Mouse (Mus musculus) lung, postnatal 0 days (tissue): ENCODE measurements around the gene Klhl2. TPM values are rescaled to one million over a fixed set of nuclear protein-coding genes. Genes with fewer than 3 reads are reported as not detected.
A peak's percentile ranks its signal among the peaks of the same experiment; 100 is the strongest.

ENCODE experiments used
- ATAC-seq: fragments of 200-750 bp; cut with Nextera tagmentation; 2 replicates; pipeline ENCODE4 v1.8.0; 2017; ENCODE audit warnings: moderate library complexity
- DNase-seq: peaks from one replicate; pipeline ENCODE4 v3.0.0-alpha.2; 2016; ENCODE audit warnings: low spot score
- H3K27ac ChIP-seq: fragments of 300-500 bp; sonication (generic); 2 replicates; pipeline ENCODE4 v1.5.1; 2014; ENCODE audit warnings: antibody characterized with exemption, mild to moderate bottlenecking, low read length, mixed read lengths
- H3K27me3 ChIP-seq: fragments of 300-500 bp; sonication (generic); replicated peaks from 2 replicates; pipeline ENCODE4 v1.6.1; 2014; ENCODE audit warnings: low read length, mixed read lengths; ENCODE audit not compliant: insufficient read depth
- H3K36me3 ChIP-seq: fragments of 300-500 bp; sonication (generic); 2 replicates; pipeline ENCODE4 v1.6.1; 2014; ENCODE audit warnings: low read length, mixed read lengths; ENCODE audit not compliant: insufficient read depth
- H3K4me1 ChIP-seq: fragments of 300-500 bp; sonication (generic); 2 replicates; pipeline ENCODE4 v1.6.1; 2014; ENCODE audit warnings: antibody characterized with exemption, low read depth, low read length, mixed read lengths; ENCODE audit not compliant: insufficient read depth
- H3K4me2 ChIP-seq: fragments of 300-500 bp; sonication (generic); replicated peaks from 2 replicates; pipeline ENCODE4 v1.6.1; 2014; ENCODE audit warnings: low read depth, mild to moderate bottlenecking, low read length, moderate library complexity, mixed read lengths
- H3K4me3 ChIP-seq: fragments of 300-500 bp; sonication (generic); 2 replicates; pipeline ENCODE4 v1.5.1; 2014; ENCODE audit warnings: low read depth, low read length
- H3K9ac ChIP-seq: fragments of 300-500 bp; sonication (generic); replicated peaks from 2 replicates; pipeline ENCODE4 v1.6.1; 2014; ENCODE audit warnings: low read depth, mild to moderate bottlenecking
- H3K9me3 ChIP-seq: fragments of 300-500 bp; sonication (generic); 2 replicates; pipeline ENCODE4 v1.6.1; 2016; ENCODE audit warnings: low read length, mixed read lengths
- CTCF ChIP-seq: IDR thresholded peaks from 2 replicates; pipeline ENCODE4 v1.5.1; 2016; ENCODE audit warnings: antibody characterized with exemption, mild to moderate bottlenecking
- EP300 ChIP-seq: IDR thresholded peaks from 2 replicates; pipeline ENCODE4 v1.6.1; 2016; ENCODE audit warnings: antibody characterized with exemption, mild to moderate bottlenecking, control low read depth
- WGBS: fragments of 180-500 bp; shearing (Covaris S2); extraction: QIAGEN DNeasy Blood & Tissue Kit; methylation state at CpG from one replicate; pipeline ENCODE4 v1.1.7; 2014; 5-methylcytosine and 5-hydroxymethylcytosine counted together
- polyA plus RNA-seq: library from polyadenylated mRNA; unstranded; fragments of >200 nt; fragmentation: Nextera tagmentation; extraction: Ambion mirVana; gene quantifications from 2 replicates; pipeline ENCODE4 v1.2.1, GENCODE M21; 2015

Gene Klhl2
- polyA plus RNA-seq, 1 experiment from 2014 or later, result 12.6 TPM

- peaks cover 5% of the 10 kb centered on the region; the same call in 1 of the 2 replicates for H3K4me1 ChIP-seq
- no peak for ATAC-seq
- no peaks in the 10 kb centered on the region for H3K9me3 ChIP-seq
- no peak overlapping the region for H3K9ac ChIP-seq
- H3K4me3 ChIP-seq, result no peak overlapping the region
- WGBS, result 55% methylated on average over 4 of the region's 4 CpGs
- no peak for TF ChIP-seq CTCF
- no peak for TF ChIP-seq EP300
- H3K27me3 ChIP-seq, result no peaks in the 10 kb centered on the region
- H3K4me2 ChIP-seq, result no peak overlapping the region
- DNase-seq, result no peak
- H3K27ac ChIP-seq, result no peak overlapping the region; the same call in 1 of the 2 replicates
- no peaks in the 10 kb centered on the region for H3K36me3 ChIP-seq
Measured at GRCm38 (mm10) chr8:64844043-64844481, 5.8 kb downstream of the Klhl2 start.

DNA sequence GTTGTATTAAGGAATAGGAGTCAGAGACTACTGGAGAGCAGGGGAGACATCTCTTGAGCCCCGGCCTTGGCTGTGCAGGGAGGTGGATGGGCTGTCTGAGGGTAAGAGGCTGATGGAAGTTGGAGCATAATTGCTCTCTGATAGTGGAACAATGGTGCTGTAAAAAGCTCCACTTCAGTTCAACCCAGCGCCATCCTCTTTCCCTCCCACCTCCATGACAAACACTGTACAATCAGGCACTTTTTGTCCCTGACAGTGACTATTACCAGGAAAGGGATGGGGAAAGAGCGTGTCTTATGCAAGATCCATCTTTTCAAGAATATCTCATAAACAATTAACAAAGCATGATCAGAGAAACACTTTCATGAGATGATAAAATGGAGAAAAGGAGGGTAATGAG lies 6.6 kb downstream of the Klhl2 start:
- H3K36me3 ChIP-seq, result no peaks in the 10 kb centered on the region
- no peak overlapping the region for H3K4me2 ChIP-seq
- H3K27me3 ChIP-seq, result no peaks in the 10 kb centered on the region
- H3K4me3 ChIP-seq, result no peak overlapping the region
- no peak overlapping the region for H3K9ac ChIP-seq
- 62% methylated on average over 3 of the region's 3 CpGs for WGBS
- H3K27ac ChIP-seq, result peak overlapping the region; percentile 51; the same call in 1 of the 2 replicates
- peak; percentile 60 for DNase-seq
- H3K4me1 ChIP-seq, result peaks cover 5% of the 10 kb centered on the region; the same call in 1 of the 2 replicates
- H3K9me3 ChIP-seq, result no peaks in the 10 kb centered on the region
- peak; percentile 96 for TF ChIP-seq EP300
- no peak for TF ChIP-seq CTCF
- ATAC-seq, result peak; percentile 29; the same call in 1 of the 2 replicates

DNA sequence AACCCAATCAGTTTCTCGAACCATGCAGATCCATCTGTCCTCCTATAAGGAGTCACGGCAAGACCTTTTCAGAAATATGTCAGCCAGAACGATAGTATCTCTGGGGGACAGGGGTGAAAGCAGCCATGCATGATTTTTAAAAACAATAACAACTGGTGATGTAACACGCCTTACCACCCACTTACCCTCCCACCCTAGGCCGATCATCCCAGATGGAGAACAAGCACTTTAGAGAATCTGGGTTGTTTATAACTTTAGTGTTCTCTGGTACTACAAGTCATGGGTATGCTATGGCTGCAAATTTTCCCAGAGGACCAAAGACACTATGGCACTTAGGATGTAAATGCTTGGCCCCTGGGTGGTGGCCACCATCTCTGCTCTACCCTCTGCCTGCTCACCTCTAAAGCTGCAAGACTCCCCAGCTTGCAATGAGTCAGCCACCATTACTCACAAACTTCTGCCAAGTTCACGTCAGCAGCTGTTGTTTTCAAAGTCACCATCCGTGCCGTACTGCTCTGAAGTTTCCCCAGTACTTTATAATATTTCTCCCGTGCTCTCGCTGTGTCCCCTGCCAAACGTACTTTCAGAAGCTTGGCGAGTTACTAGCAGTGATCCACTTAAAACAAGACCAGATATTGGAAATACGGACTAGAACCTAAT lies 7.9 kb downstream of the Klhl2 start:
- no peaks in the 10 kb centered on the region for H3K27me3 ChIP-seq
- H3K9ac ChIP-seq, result no peak overlapping the region
- no peak overlapping the region; the same call in 1 of the 2 replicates for H3K4me2 ChIP-seq
- DNase-seq (peak; percentile 68), ATAC-seq (peak; percentile 48; the same call in 1 of the 2 replicates)
- H3K4me1 ChIP-seq, result peaks cover 9% of the 10 kb centered on the region; the same call in 1 of the 2 replicates
- no peaks in the 10 kb centered on the region for H3K9me3 ChIP-seq
- no peak overlapping the region for H3K4me3 ChIP-seq
- 66% methylated on average over 13 of the region's 13 CpGs for WGBS
- TF ChIP-seq EP300 (peak; percentile 31; the same call in 1 of the 2 replicates), CTCF (no peak)
- H3K27ac ChIP-seq, result peak overlapping the region; percentile 51; the same call in 1 of the 2 replicates
- H3K36me3 ChIP-seq, result no peaks in the 10 kb centered on the region

- Histone ChIP-seq H3K27me3 (no peaks in the 10 kb centered on the region), H3K4me3 (no peak overlapping the region), H3K36me3 (no peaks in the 10 kb centered on the region), H3K4me1 (peaks cover 9% of the 10 kb centered on the region; the same call in 1 of the 2 replicates), H3K4me2 (no peak overlapping the region; the same call in 1 of the 2 replicates), H3K27ac (0 out of 2 replicates have a peak overlapping the region, but pooled peaks have one; percentile 32), H3K9ac (no peak overlapping the region), H3K9me3 (no peaks in the 10 kb centered on the region)
- ATAC-seq (no peak; the same call in 1 of the 2 replicates), DNase-seq (no peak)
- 48% methylated on average over 6 of the region's 6 CpGs for WGBS
- TF ChIP-seq EP300 (no peak), CTCF (no peak)
Measured at GRCm38 (mm10) chr8:64839628-64840027, 10.2 kb downstream of the Klhl2 start.

GRCm38 (mm10) chr8:64835475-64836122 lies 14.2 kb downstream of the Klhl2 start:
- 0 out of 2 replicates have a peak, but pooled peaks have one; percentile 23 for ATAC-seq

More at GRCm38 (mm10) chr8:64835475-64836122, 14.2 kb downstream of the Klhl2 start:
- DNase-seq, result peak; percentile 33
- no peak overlapping the region for H3K4me3 ChIP-seq
- no peaks in the 10 kb centered on the region for H3K27me3 ChIP-seq
- no peak overlapping the region for H3K9ac ChIP-seq
- no peak overlapping the region for H3K27ac ChIP-seq
- TF ChIP-seq EP300, result no peak
- no peak for TF ChIP-seq CTCF
- no peaks in the 10 kb centered on the region for H3K36me3 ChIP-seq
- no peaks in the 10 kb centered on the region for H3K9me3 ChIP-seq
- 60% methylated on average over 6 of the region's 6 CpGs for WGBS
- no peak overlapping the region for H3K4me2 ChIP-seq
- H3K4me1 ChIP-seq, result peaks cover 4% of the 10 kb centered on the region; the same call in 1 of the 2 replicates
